Comparison of ENCODE assay signal across 27 mouse cellular contexts in genomic region chr11:110438135-110438534, GRCm38 (mm10). TPM values are rescaled to one million over a fixed set of nuclear protein-coding genes. Genes with fewer than 3 reads are reported as not detected.
DNase-seq lines count a peak whose midpoint lies in the region; ATAC-seq and TF ChIP-seq lines count a peak whose summit lies in the region.
"Had no signal": no experiment of that assay in that cellular context is flagged by ENCODE, and none has a peak within 500 bp of the region (broad histone marks: within the 10 kb centered on the region; RNA-seq: fewer than 3 reads in every experiment).

No protein-coding gene starts in this region.

- H3K9ac ChIP-seq in CH12.LX (ENCODE audit: insufficient read depth, low read depth): no peak overlapping the region
- H3K9ac ChIP-seq: embryonic facial prominence, embryonic 12.5 days; embryonic facial prominence, embryonic 15.5 days; forebrain, embryonic 12.5 days; forebrain, embryonic 15.5 days; heart, embryonic 13.5 days; hindbrain, embryonic 14.5 days had no signal

- ATAC-seq in granulocyte monocyte progenitor cell, adult 5-6 weeks (replicated peaks; ENCODE audit: poor library complexity, severe bottlenecking): peak; percentile 59
- ATAC-seq: forebrain, embryonic 15.5 days; hindbrain, postnatal 0 days had no signal

- H3K4me3 ChIP-seq in CH12.LX (replicated peaks in 1 of 3; ENCODE audit: low read depth in 2 of 3, low read length in 2 of 3, poor library complexity in 1 of 3) (no peak overlapping the region), myocyte (no peak overlapping the region)
- H3K4me3 ChIP-seq in kidney, adult 2 months (ENCODE audit: insufficient read depth, low read depth, low read length): no peak overlapping the region
- H3K4me3 ChIP-seq: embryonic facial prominence, embryonic 12.5 days; embryonic facial prominence, embryonic 15.5 days; erythroblast, embryonic 14.5 days; forebrain, embryonic 12.5 days; forebrain, embryonic 15.5 days; heart, adult 2 months; heart, embryonic 10.5 days; heart, embryonic 13.5 days had no signal

- no peak overlapping the region for H3ac ChIP-seq in myocyte (ENCODE audit: control insufficient read depth, insufficient read length)

- no peak overlapping the region; the same call in 1 of the 2 replicates for H3K4me2 ChIP-seq in CH12.LX (ENCODE audit: insufficient read depth, low read depth, poor library complexity, severe bottlenecking)
- H3K4me2 ChIP-seq in myocyte (ENCODE audit: low read depth): peak overlapping the region; percentile 43
- H3K4me2 ChIP-seq: embryonic facial prominence, embryonic 12.5 days; embryonic facial prominence, embryonic 15.5 days; forebrain, embryonic 12.5 days; forebrain, embryonic 15.5 days; heart, embryonic 13.5 days; hindbrain, embryonic 14.5 days had no signal

- H3K79me2 ChIP-seq in CH12.LX (replicated peaks; ENCODE audit: control insufficient read depth, extremely low read depth, insufficient read depth, poor library complexity, severe bottlenecking) (no peaks in the 10 kb centered on the region), myocyte (ENCODE audit: control insufficient read depth, insufficient read depth) (no peaks in the 10 kb centered on the region)

- in situ Hi-C loops in CH12.LX (cut with MboI; ENCODE audit: low pct_ligation_motif_present, low pct_unique_long_range_greater_than_20kb, low sequenced_read_pairs): loop anchor here (10.0 kb wide), 1 partner anchor 73 kb away; no protein-coding TSS in a partner anchor

- WGBS in kidney, adult 2 months: 94% methylated on average over 3 of the region's 3 CpGs

- peaks cover 0 to 2% of the 10 kb centered on the region in 2 experiments for H3K36me3 ChIP-seq in CH12.LX (replicated peaks in 1 of 2; ENCODE audit: control insufficient read depth in 1 of 2, insufficient read depth in 1 of 2, low read length in 1 of 2)
- H3K36me3 ChIP-seq in myocyte (ENCODE audit: control insufficient read depth, insufficient read depth): no peaks in the 10 kb centered on the region
- no peaks in the 10 kb centered on the region for H3K36me3 ChIP-seq in kidney, adult 2 months (ENCODE audit: control insufficient read depth, insufficient read depth, low read length)
- H3K36me3 ChIP-seq: forebrain, embryonic 15.5 days; G1E had no signal

- peaks cover 9% of the 10 kb centered on the region for H3K9me3 ChIP-seq in CH12.LX (replicated peaks; ENCODE audit: low read length)
- H3K9me3 ChIP-seq: embryonic facial prominence, embryonic 15.5 days; forebrain, embryonic 15.5 days; heart, embryonic 10.5 days; heart, embryonic 13.5 days had no signal

- peaks cover 31 to 82% of the 10 kb centered on the region in 2 experiments for H3K4me1 ChIP-seq in CH12.LX (ENCODE audit: control insufficient read depth in 1 of 2, insufficient read depth in 2 of 2)
- H3K4me1 ChIP-seq in kidney, adult 2 months (ENCODE audit: control insufficient read depth, insufficient read depth, low read length): no peaks in the 10 kb centered on the region

- TF ChIP-seq POLR2A in CH12.LX (IDR thresholded peaks at IDR 0.05; ENCODE audit: low read depth, low read length) (no peak), myocyte (IDR thresholded peaks at IDR 0.05; ENCODE audit: insufficient read length, low read depth) (no peak)
- no peak for TF ChIP-seq POLR2A in kidney, adult 2 months (IDR thresholded peaks at IDR 0.05; ENCODE audit: low read depth, low read length)

- H3K27ac ChIP-seq in CH12.LX (ENCODE audit: insufficient read depth, low read depth): peak overlapping the region; percentile 80
- H3K27ac ChIP-seq in kidney, adult 2 months (ENCODE audit: insufficient read depth, low read depth, low read length): no peak overlapping the region
- H3K27ac ChIP-seq: embryonic facial prominence, embryonic 12.5 days; embryonic facial prominence, embryonic 15.5 days; forebrain, embryonic 12.5 days; forebrain, embryonic 15.5 days; heart, adult 2 months; heart, embryonic 10.5 days; heart, embryonic 13.5 days; hindbrain, embryonic 14.5 days; hindbrain, postnatal 0 days had no signal

- no peak for TF ChIP-seq CTCF in CH12.LX (conservative IDR thresholded peaks at IDR 0.05 in 1 of 2, IDR thresholded peaks at IDR 0.05 in 1 of 2; ENCODE audit: low read depth in 2 of 2, low read length in 2 of 2)
- TF ChIP-seq CTCF in kidney, adult 2 months (conservative IDR thresholded peaks at IDR 0.05; ENCODE audit: insufficient read depth, insufficient read length, low read depth, low read length): no peak

- no peaks in the 10 kb centered on the region for H3K27me3 ChIP-seq in CH12.LX (replicated peaks)
- H3K27me3 ChIP-seq in myocyte (ENCODE audit: control insufficient read depth, insufficient read depth, insufficient read length): no peaks in the 10 kb centered on the region
- H3K27me3 ChIP-seq in kidney, adult 2 months (replicated peaks; ENCODE audit: control insufficient read depth, insufficient read depth, low read length): no peaks in the 10 kb centered on the region
- H3K27me3 ChIP-seq: embryonic facial prominence, embryonic 12.5 days; embryonic facial prominence, embryonic 15.5 days; forebrain, embryonic 12.5 days; forebrain, embryonic 15.5 days; heart, embryonic 13.5 days had no signal

- TF ChIP-seq RAD21 in CH12.LX (IDR thresholded peaks at IDR 0.05; ENCODE audit: low read depth, low read length): no peak

- dilution Hi-C loops in CH12.LX (cut with MboI; ENCODE audit: extremely low pct_ligation_motif_present, extremely low pct_unique_long_range_greater_than_20kb, low sequenced_read_pairs): no loop called here

- no peak for TF ChIP-seq EP300 in CH12.LX (IDR thresholded peaks at IDR 0.05; ENCODE audit: low read length)

- DNase-seq in 3T3-L1 (ENCODE audit: low read depth, low spot score) (peak; percentile 34), CH12.LX (ENCODE audit: extremely low read depth) (peak; percentile 33)
- no peak for DNase-seq in kidney, adult 9 months
- no peak for DNase-seq in kidney, adult 2 months
- no peak for DNase-seq in thymus, postnatal 0 days (ENCODE audit: low spot score)
- DNase-seq: adrenal gland, adult 2 months; adrenal gland, postnatal 14 days; cerebellum, adult 11 months; cerebellum, adult 2 months; cerebellum, adult 9-11 months; cerebellum, postnatal 25 days; gastrocnemius, postnatal 25 days; heart, adult 2 months; heart, postnatal 14 days; heart, postnatal 4 days had no signal

TF ChIP-seq in CH12.LX, 34 proteins besides CTCF, POLR2A, EP300 and RAD21:
- TF ChIP-seq TBP (conservative IDR thresholded peaks at IDR 0.05; ENCODE audit: low read depth, low read length) (peak; percentile 77), RCOR1 (conservative IDR thresholded peaks at IDR 0.05; ENCODE audit: low read depth, low read length) (no peak)

TF ChIP-seq in myocyte, 11 proteins besides CTCF, POLR2A, EP300 and RAD21:
- TF ChIP-seq CEBPB (IDR thresholded peaks at IDR 0.05; ENCODE audit: insufficient read depth, poor library complexity, severe bottlenecking) (0 out of 2 replicates have a peak, but pooled peaks have one; percentile 22), E2F4 (IDR thresholded peaks at IDR 0.05; ENCODE audit: insufficient read depth) (no peak), POLR2AphosphoS2 (IDR thresholded peaks at IDR 0.05; ENCODE audit: insufficient read length, low read depth) (no peak)

RNA-seq across cellular contexts. Expression of gene Map2k6, which starts 39.2 kb away (rescaled TPM):
- total RNA-seq in CH12.LX (2012; rRNA removed): 11.3 and 16.8 TPM in 2 replicates
- total RNA-seq in CH12.LX (2014; rRNA removed): 21.9 and 23.0 TPM in 2 replicates
- polyA plus RNA-seq in CH12.LX (2012; ENCODE audit: insufficient read length, low read depth): 16.9 and 18.0 TPM in 2 replicates
- 10.1 and 12.9 TPM in 2 replicates for total RNA-seq in granulocyte monocyte progenitor cell, adult 5-6 weeks (2014; fragmentation: Nextera tagmentation)
- total RNA-seq in granulocyte monocyte progenitor cell, adult 5-6 weeks (2017): 18.8 and 20.9 TPM in 2 replicates
- polyA plus RNA-seq in myocyte (2012; fragmentation: generic; extraction: Trizol): 2.9 TPM
- polyA plus RNA-seq in kidney, adult 2 months (2012; rRNA removed): 5.6 and 6.6 TPM in 2 replicates
- 16.6 and 17.8 TPM in 2 replicates for polyA plus RNA-seq in thymus, postnatal 0 days (2015; fragmentation: Nextera tagmentation; extraction: Ambion mirVana)
- polyA plus RNA-seq: erythroblast, embryonic 14.5 days; G1E had no signal

Comparison
In these comparisons a context has a peak if more than half of its experiments do, and no peak if none do; other contexts are left out.
1. DNase-seq: peak in 3T3-L1 (single experiment) and CH12.LX (single experiment); none in kidney, adult 9 months (single experiment), kidney, adult 2 months (single experiment) and thymus, postnatal 0 days (single experiment).